Mouse (Mus musculus) kidney, adult 10 weeks (tissue): ENCODE data around the gene Gm3015. TPM values are rescaled to one million over a fixed set of nuclear protein-coding genes. Genes with fewer than 3 reads are reported as not detected.

Experiments
- polyA plus RNA-seq: library from polyadenylated mRNA; stranded (reverse); fragments of 350-450 nt; fragmentation: Illumina TruSeq; extraction: RNeasy Lipid Tissue Mini Kit (QIAGEN cat#74804); gene quantifications from one replicate; pipeline ENCODE4 v1.2.3, GENCODE M21; 2014; ENCODE audit warnings: low read depth, low replicate concordance

Gene Gm3015
- polyA plus RNA-seq: not detected

GRCm38 (mm10) chr14:42768721-42769120 lies at the start of gene Gm3015:
TSS of gene Gm3015 (minus strand) at chr14:42768821.

DNA sequence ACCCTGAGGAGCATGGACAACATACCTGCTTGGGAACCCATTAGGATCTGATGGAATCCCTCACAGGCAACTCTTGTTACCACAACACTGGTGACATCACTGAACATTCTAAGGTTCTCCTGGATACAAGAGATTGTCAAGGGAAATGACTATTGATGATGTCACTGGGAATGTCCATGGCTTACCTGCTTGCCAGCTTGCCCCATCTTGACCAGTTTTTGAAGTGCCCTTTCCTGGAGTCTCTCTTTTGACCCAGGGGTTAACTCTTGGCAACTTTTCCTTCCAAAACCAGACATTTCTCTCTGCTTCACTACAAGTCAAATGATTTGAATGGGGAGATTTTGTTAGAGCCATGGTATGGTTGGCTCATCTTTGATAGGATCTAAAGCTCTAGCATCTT lies 29.3 kb upstream of the Gm3015 start, which contains the start of gene Gm10377:
Gene Gm10377 (minus strand): TSS at position 101 of the 400 bp plus-strand sequence.

Other genes with a start within 250 kb of the Gm3015 start
- gene Gm8024, start 244.5 kb downstream of the Gm3015 start, polyA plus RNA-seq: not detected
- gene Gm17124, start 168.9 kb downstream of the Gm3015 start, polyA plus RNA-seq: not detected
- not detected for gene Gm3633, start 126.9 kb downstream of the Gm3015 start, polyA plus RNA-seq
- not detected for gene Gm10378, start 112.9 kb downstream of the Gm3015 start, polyA plus RNA-seq
- not detected for gene Gm10377, start 29.2 kb upstream of the Gm3015 start, polyA plus RNA-seq
- not detected for gene Gm21977, start 84.7 kb upstream of the Gm3015 start, polyA plus RNA-seq
- not detected for gene Gm8082, start 224.8 kb upstream of the Gm3015 start, polyA plus RNA-seq
- not detected for gene Gm10376, start 246.8 kb upstream of the Gm3015 start, polyA plus RNA-seq